ENCODE assay signal across 8 mouse cellular contexts in genomic region chr7:17066412-17066811, GRCm38 (mm10). TPM values are rescaled to one million over a fixed set of nuclear protein-coding genes. Genes with fewer than 3 reads are reported as not detected.
DNase-seq lines count a peak whose midpoint lies in the region; ATAC-seq lines count a peak whose summit lies in the region.

No protein-coding gene starts in this region.

- H3K27ac ChIP-seq in midbrain, embryonic 11.5 days (ENCODE audit: low read depth, low read length) = no peak overlapping the region
- no peak overlapping the region for H3K27ac ChIP-seq in midbrain, embryonic 15.5 days
- H3K27ac ChIP-seq in forebrain, embryonic 14.5 days (ENCODE audit: low read depth, low read length) = no peak overlapping the region
- H3K27ac ChIP-seq in limb, embryonic 13.5 days = no peak overlapping the region

- no peak for ATAC-seq in midbrain, embryonic 11.5 days (ENCODE audit: low FRiP score)
- no peak for ATAC-seq in midbrain, embryonic 15.5 days (replicated peaks)
- no peak for ATAC-seq in forebrain, embryonic 14.5 days
- ATAC-seq in inflammation-experienced regulatory T-cells, adult 6 months = peak; percentile 69
- ATAC-seq in limb, embryonic 13.5 days (ENCODE audit: low FRiP score, low read depth) = 0 out of 2 replicates have a peak, but pooled peaks have one; percentile 16

- no peaks in the 10 kb centered on the region for H3K36me3 ChIP-seq in midbrain, embryonic 11.5 days (ENCODE audit: control insufficient read depth, insufficient read depth, low read length)
- no peaks in the 10 kb centered on the region for H3K36me3 ChIP-seq in midbrain, embryonic 15.5 days (replicated peaks)
- no peaks in the 10 kb centered on the region for H3K36me3 ChIP-seq in forebrain, embryonic 14.5 days (ENCODE audit: control insufficient read depth, insufficient read depth, low read length)
- no peaks in the 10 kb centered on the region for H3K36me3 ChIP-seq in limb, embryonic 13.5 days

- no peak overlapping the region for H3K9ac ChIP-seq in midbrain, embryonic 11.5 days (ENCODE audit: low read length)
- H3K9ac ChIP-seq in midbrain, embryonic 15.5 days = no peak overlapping the region
- H3K9ac ChIP-seq in forebrain, embryonic 14.5 days (ENCODE audit: low read length) = no peak overlapping the region
- no peak overlapping the region for H3K9ac ChIP-seq in limb, embryonic 13.5 days

- DNase-seq in midbrain, embryonic 11.5 days (ENCODE audit: low spot score, missing footprints) = peak; percentile 99
- peak; percentile 85 for DNase-seq in brain, adult 2 months (ENCODE audit: low read depth, low spot score)
- DNase-seq in forebrain, embryonic 14.5 days (ENCODE audit: low spot score) = peak; percentile 86
- peak; percentile 94 for DNase-seq in retina, embryonic 14.5 days (ENCODE audit: low spot score)
- DNase-seq in urinary bladder, postnatal 10 days (ENCODE audit: low spot score) = peak; percentile 65

- no peaks in the 10 kb centered on the region for H3K9me3 ChIP-seq in midbrain, embryonic 11.5 days (ENCODE audit: control insufficient read depth, low read length)
- H3K9me3 ChIP-seq in midbrain, embryonic 15.5 days = no peaks in the 10 kb centered on the region
- H3K9me3 ChIP-seq in forebrain, embryonic 14.5 days (replicated peaks; ENCODE audit: control insufficient read depth, low read length) = no peaks in the 10 kb centered on the region
- no peaks in the 10 kb centered on the region for H3K9me3 ChIP-seq in limb, embryonic 13.5 days

- WGBS in midbrain, embryonic 11.5 days = 21% methylated on average over 2 of the region's 2 CpGs
- 9% methylated on average over 2 of the region's 2 CpGs for WGBS in midbrain, embryonic 15.5 days
- 5% methylated on average over 2 of the region's 2 CpGs for WGBS in forebrain, embryonic 14.5 days
- WGBS in limb, embryonic 13.5 days = 7% methylated on average over 2 of the region's 2 CpGs

- peaks cover 6% of the 10 kb centered on the region for H3K27me3 ChIP-seq in midbrain, embryonic 11.5 days (ENCODE audit: control insufficient read depth, insufficient read depth, low read length)
- peaks cover 3% of the 10 kb centered on the region for H3K27me3 ChIP-seq in midbrain, embryonic 15.5 days (replicated peaks)
- no peaks in the 10 kb centered on the region for H3K27me3 ChIP-seq in forebrain, embryonic 14.5 days (replicated peaks; ENCODE audit: control insufficient read depth, insufficient read depth, low read length)
- no peaks in the 10 kb centered on the region for H3K27me3 ChIP-seq in limb, embryonic 13.5 days

- H3K4me1 ChIP-seq in midbrain, embryonic 11.5 days (ENCODE audit: control insufficient read depth, insufficient read depth, low read length) = peaks cover 2% of the 10 kb centered on the region; the same call in 1 of the 2 replicates
- H3K4me1 ChIP-seq in midbrain, embryonic 15.5 days = peaks cover 10% of the 10 kb centered on the region; the same call in 1 of the 2 replicates
- peaks cover 5% of the 10 kb centered on the region; the same call in 1 of the 2 replicates for H3K4me1 ChIP-seq in forebrain, embryonic 14.5 days (ENCODE audit: control insufficient read depth, insufficient read depth, low read length)
- H3K4me1 ChIP-seq in limb, embryonic 13.5 days = peaks cover 11% of the 10 kb centered on the region

- no peak overlapping the region for H3K4me3 ChIP-seq in midbrain, embryonic 11.5 days (ENCODE audit: low read depth, low read length)
- no peak overlapping the region for H3K4me3 ChIP-seq in midbrain, embryonic 15.5 days
- no peak overlapping the region for H3K4me3 ChIP-seq in forebrain, embryonic 14.5 days (ENCODE audit: low read depth, low read length)
- no peak overlapping the region for H3K4me3 ChIP-seq in limb, embryonic 13.5 days

- no peak overlapping the region for H3K4me2 ChIP-seq in midbrain, embryonic 11.5 days
- no peak overlapping the region for H3K4me2 ChIP-seq in midbrain, embryonic 15.5 days
- no peak overlapping the region for H3K4me2 ChIP-seq in forebrain, embryonic 14.5 days (ENCODE audit: low read length)
- H3K4me2 ChIP-seq in limb, embryonic 13.5 days (replicated peaks) = no peak overlapping the region

RNA-seq across cellular contexts. Expression of gene Hif3a, which starts 4.2 kb away (rescaled TPM):
- 3.9 and 5.2 TPM in 2 replicates for polyA plus RNA-seq in midbrain, embryonic 11.5 days (2014; fragmentation: Nextera tagmentation; extraction: Ambion mirVana)
- 4.7 and 5.2 TPM in 2 replicates for polyA plus RNA-seq in midbrain, embryonic 15.5 days (2015; fragmentation: Nextera tagmentation; extraction: Ambion mirVana)
- polyA plus RNA-seq in forebrain, embryonic 14.5 days (2014; fragmentation: Nextera tagmentation; extraction: Ambion mirVana) = 2.8 and 5.7 TPM in 2 replicates
- polyA plus RNA-seq in inflammation-experienced regulatory T-cells, adult 6 months (2017; shearing (Covaris generic)) = under 1 TPM in 2 of 3 experiments, not detected in 1; 0.42 to 0.47 TPM
- 12.9 and 14.9 TPM in 2 replicates for polyA plus RNA-seq in limb, embryonic 13.5 days (2015; fragmentation: Nextera tagmentation; extraction: Ambion mirVana)

RNA-seq across cellular contexts. Expression of gene Psg16, which starts 7.4 kb away (rescaled TPM):
- polyA plus RNA-seq in midbrain, embryonic 11.5 days (2014; fragmentation: Nextera tagmentation; extraction: Ambion mirVana) = 0.10 and 0.22 TPM in 2 replicates
- 4.4 and 6.1 TPM in 2 replicates for polyA plus RNA-seq in midbrain, embryonic 15.5 days (2015; fragmentation: Nextera tagmentation; extraction: Ambion mirVana)
- 1.6 and 2.1 TPM in 2 replicates for polyA plus RNA-seq in forebrain, embryonic 14.5 days (2014; fragmentation: Nextera tagmentation; extraction: Ambion mirVana)
- polyA plus RNA-seq in inflammation-experienced regulatory T-cells, adult 6 months (2017; shearing (Covaris generic)) = 1 to 10 TPM in 2 of 3 experiments, not detected in 1; 1.2 to 1.5 TPM
- 0.06 and 0.17 TPM in 2 replicates for polyA plus RNA-seq in limb, embryonic 13.5 days (2015; fragmentation: Nextera tagmentation; extraction: Ambion mirVana)

RNA-seq across cellular contexts. Expression of gene Ppp5c, which starts 38.7 kb away (rescaled TPM):
- polyA plus RNA-seq in midbrain, embryonic 11.5 days (2014; fragmentation: Nextera tagmentation; extraction: Ambion mirVana) = 101 and 108 TPM in 2 replicates
- 124 and 127 TPM in 2 replicates for polyA plus RNA-seq in midbrain, embryonic 15.5 days (2015; fragmentation: Nextera tagmentation; extraction: Ambion mirVana)
- 112 and 115 TPM in 2 replicates for polyA plus RNA-seq in forebrain, embryonic 14.5 days (2014; fragmentation: Nextera tagmentation; extraction: Ambion mirVana)
- polyA plus RNA-seq in inflammation-experienced regulatory T-cells, adult 6 months (2017; shearing (Covaris generic)) = 10 to 100 TPM; 55.1 to 67.1 (median 62.0) TPM
- 115 and 118 TPM in 2 replicates for polyA plus RNA-seq in limb, embryonic 13.5 days (2015; fragmentation: Nextera tagmentation; extraction: Ambion mirVana)

Comparison
In these comparisons a context has a peak if more than half of its experiments do, and no peak if none do; other contexts are left out.
1. ATAC-seq: peak in inflammation-experienced regulatory T-cells, adult 6 months (single experiment) and limb, embryonic 13.5 days (single experiment); none in midbrain, embryonic 11.5 days (single experiment), midbrain, embryonic 15.5 days (single experiment) and forebrain, embryonic 14.5 days (single experiment).
2. Peak in every context shown above with its lines, with median percentiles within 50 percentile points of each other: DNase-seq.